Mouse (Mus musculus) layer of hippocampus, postnatal 14 days (tissue): Measurements from ENCODE around the gene Kcnk1. TPM values are rescaled to one million over a fixed set of nuclear protein-coding genes. Genes with fewer than 3 reads are reported as not detected.
A peak's percentile ranks its signal among the peaks of the same experiment; 100 is the strongest.

Experiments
- DNase-seq, 2 experiments: peaks; one replicate each; pipeline ENCODE4 v3.0.0; 2021 to 2022; ENCODE audit warnings: low spot score in 2 of 2, mixed read lengths in 1 of 2
- total RNA-seq, 2 experiments: library from RNA; stranded (reverse); gene quantifications; 2 replicates each; pipeline ENCODE4 v1.2.3; 2021

Kcnk1 gene
- total RNA-seq, 2 experiments from 2014 or later, result 82.8 to 86.9 TPM

GRCm38 (mm10) chr8:125996031-125996839 is 1.3 kb downstream of the Kcnk1 start:
- DNase-seq, result peak in 1 of 2 experiments; percentile 52

DNA sequence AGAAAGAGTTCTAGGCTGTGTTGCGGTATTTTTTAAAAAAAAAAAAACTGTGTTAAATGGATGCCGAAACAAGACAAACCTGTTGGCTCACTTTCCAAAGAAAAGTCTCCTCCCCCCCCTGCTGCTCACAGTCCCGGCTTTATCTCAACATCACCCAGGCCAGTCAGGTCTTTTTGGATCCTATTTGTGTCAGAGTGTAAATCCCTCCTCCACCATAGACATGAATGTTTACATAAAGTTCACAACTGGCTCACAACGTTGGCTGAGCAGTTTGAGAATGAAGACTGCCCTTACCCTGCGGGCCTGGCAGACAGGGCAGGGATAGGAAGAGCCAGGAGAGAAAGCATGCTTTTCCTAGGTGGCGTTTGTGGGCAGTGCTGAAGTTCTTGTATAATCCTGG is 2.0 kb downstream of the Kcnk1 start:
- DNase-seq, result no peak

GRCm38 (mm10) chr8:125997550-125997949 is 2.6 kb downstream of the Kcnk1 start:
- DNase-seq, result no peak

DNA sequence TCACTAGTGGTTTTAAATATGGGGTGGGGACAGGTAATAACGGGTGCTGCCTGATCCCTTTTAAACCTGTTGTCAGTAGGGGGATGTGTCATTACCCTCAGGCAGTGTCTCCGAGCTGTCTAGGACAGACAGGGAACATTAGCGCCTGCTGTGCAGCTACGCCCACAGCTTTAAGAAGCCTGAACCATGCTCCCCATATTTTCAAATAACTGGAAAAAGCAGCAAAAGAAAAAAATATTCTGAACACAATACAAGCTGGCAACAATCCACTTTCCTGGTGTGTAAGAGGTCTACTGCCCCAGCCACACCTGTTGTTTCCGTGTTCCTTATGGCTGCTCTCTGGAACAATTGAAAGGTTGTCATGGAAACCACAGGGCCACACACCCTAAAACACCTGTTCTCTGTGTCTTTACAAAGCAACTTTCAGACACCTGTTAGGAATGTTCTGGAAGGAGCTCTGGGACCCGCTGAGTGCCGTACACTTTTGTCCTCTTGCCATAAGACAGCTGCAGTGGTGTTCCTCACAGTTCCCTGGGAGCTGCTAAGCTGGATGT is 4.9 kb downstream of the Kcnk1 start:
- DNase-seq, result no peak

- DNase-seq, result no peak
Observed at GRCm38 (mm10) chr8:126003546-126003945, 8.6 kb downstream of the Kcnk1 start.

DNA sequence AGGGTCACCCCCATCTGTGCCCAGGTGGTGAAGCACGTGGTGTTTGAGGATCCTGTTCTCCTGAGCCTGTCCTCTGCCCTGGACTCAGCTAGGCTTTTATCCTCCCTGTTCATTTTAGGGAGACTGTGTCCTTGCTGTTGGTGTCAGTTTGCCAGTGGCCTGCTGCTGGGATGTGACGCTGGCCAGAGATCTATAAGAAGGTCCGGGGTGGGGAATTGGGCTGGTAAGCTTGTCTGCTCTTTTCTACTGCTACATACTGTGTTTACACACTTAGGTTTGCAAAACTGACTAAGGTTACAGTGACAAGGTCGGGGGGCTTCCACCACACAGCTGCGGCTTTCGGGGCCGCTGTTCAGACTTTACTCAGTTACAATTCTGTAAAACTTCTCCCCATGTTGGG is 10.0 kb downstream of the Kcnk1 start:
- DNase-seq, result no peak

DNA sequence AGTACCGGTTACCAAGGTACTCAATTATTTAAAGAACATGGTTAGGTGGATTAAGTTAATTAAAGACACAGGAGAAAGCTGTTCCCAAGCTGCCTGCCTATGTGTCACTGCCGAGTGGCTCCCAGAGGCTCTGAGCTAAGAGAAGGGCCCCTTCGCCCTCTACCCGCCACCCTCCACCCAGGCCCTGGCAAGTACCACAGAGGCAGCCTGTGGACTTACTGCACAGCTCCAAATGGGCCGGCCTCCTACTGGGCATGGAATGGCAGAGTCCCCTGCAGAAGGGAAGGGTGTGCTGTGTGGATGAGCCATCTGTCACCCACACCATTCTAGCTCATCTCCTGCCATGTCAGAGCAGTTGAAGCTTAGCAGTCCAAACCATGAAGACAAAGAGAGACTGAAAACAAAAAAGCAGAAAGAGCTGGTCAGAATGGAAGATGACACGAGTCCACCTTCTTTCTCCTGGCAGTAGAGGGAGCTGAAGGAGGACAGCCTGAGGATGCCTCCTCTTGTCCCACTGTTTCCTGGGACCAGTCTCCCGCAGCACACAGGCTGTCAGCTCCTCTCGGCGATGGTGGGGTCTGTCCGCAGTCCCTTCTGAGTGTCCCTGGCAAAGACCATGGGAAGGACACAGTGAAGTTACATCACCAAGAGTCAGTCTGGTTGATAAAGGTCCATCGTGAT is 11.5 kb downstream of the Kcnk1 start:
- peak in 1 of 2 experiments; percentile 73 for DNase-seq

GRCm38 (mm10) chr8:126007538-126008330 is 12.8 kb downstream of the Kcnk1 start:
- DNase-seq, result no peak

DNA sequence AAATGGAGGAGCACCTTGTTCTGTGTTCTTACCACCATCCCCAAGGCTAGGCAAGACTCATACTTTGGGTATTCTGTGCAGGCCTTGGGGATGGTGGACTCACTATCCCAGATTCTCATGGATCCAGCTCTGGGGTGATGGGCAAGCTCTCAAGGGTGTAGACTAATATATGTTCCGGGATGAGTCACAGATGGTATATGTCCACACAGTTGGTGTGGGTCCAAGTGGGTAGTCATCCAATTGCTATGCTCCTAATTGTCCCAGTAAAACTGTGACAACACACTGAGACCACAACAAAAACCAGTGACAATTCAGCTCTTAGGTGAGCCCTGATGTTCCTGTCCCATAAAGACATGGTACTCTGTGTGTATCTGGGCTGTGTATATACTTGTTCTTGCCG is 14.0 kb downstream of the Kcnk1 start:
- no peak for DNase-seq

GRCm38 (mm10) chr8:126010900-126011299 is 15.9 kb downstream of the Kcnk1 start:
- no peak for DNase-seq

DNA sequence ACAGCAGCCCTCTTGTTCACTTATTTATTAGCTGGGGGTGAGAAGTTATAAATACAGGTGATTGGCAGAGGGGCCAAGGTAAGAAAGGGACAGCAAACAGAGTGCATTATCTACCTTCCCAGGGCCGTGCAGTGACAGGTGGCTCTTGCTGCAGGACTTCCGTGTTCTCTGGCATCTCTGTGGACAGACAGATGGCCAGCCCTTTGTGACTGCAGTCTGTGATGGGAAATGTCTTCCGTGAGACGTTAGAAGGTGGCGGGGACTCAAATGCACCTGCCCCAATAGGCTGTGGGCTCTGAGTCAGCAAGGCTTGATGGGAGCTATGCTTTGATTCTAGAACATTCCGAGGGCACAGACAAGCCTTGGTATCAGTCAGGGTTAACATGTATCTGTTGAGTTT is 17.4 kb downstream of the Kcnk1 start:
- no peak for DNase-seq

GRCm38 (mm10) chr8:126013646-126014045 is 18.7 kb downstream of the Kcnk1 start:
- DNase-seq, result no peak

GRCm38 (mm10) chr8:126021932-126022331 is 27.0 kb downstream of the Kcnk1 start:
- peak in 1 of 2 experiments; percentile 66 for DNase-seq

- DNase-seq, result no peak
Observed at GRCm38 (mm10) chr8:126023706-126024305, 28.8 kb downstream of the Kcnk1 start.

GRCm38 (mm10) chr8:126024891-126025290 is 29.9 kb downstream of the Kcnk1 start:
- DNase-seq, result no peak

- DNase-seq, result no peak
Observed at GRCm38 (mm10) chr8:126026121-126026520, 31.2 kb downstream of the Kcnk1 start.

GRCm38 (mm10) chr8:126026584-126026983 is 31.6 kb downstream of the Kcnk1 start:
- no peak for DNase-seq

DNA sequence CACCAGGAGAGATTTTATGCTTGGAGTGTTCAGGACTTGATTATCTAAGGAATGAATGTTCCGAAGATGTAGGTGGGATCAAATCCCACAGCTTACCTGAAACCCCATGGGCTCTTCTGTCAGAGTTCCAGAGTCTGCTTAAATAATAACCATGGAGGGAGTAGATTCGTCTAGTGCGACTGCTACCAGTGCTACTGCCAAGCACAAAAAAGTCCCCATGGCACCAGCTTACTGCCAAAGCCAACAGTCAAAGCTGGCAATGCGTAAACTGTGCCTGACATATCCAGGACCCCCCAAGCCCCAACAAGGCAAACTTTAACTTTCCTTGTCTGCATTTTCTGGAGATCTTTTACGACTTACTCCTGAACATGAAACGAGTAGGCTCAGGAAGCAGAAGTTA is 32.5 kb downstream of the Kcnk1 start:
- DNase-seq, result no peak

- no peak for DNase-seq
Observed at GRCm38 (mm10) chr8:126028941-126029340, 34.0 kb downstream of the Kcnk1 start.

- no peak for DNase-seq
Observed at GRCm38 (mm10) chr8:126032776-126033175, 37.8 kb downstream of the Kcnk1 start.

GRCm38 (mm10) chr8:126035046-126035445 is 40.1 kb downstream of the Kcnk1 start:
- DNase-seq, result peak in 1 of 2 experiments; percentile 67
